Mouse (Mus musculus) Patski (cell line): ENCODE measurements around the gene Timp2. TPM values are rescaled to one million over a fixed set of nuclear protein-coding genes. Genes with fewer than 3 reads are reported as not detected.

Source experiments
- ATAC-seq: fragments of 100-300 bp; one replicate; pipeline ENCODE4 v1.8.0; 2021
- CTCF ChIA-PET: fragments of 350-600 bp; sonication (Branson Sonifier 250); formaldehyde crosslinking; loops from one replicate; lab custom pipeline; 2022; ENCODE audit warnings: inconsistent platforms; lab: Charles Lee
- POLR2A ChIA-PET: fragments of 350-600 bp; sonication (Branson Sonifier 250); formaldehyde crosslinking; loops from one replicate; lab custom pipeline; 2022; ENCODE audit warnings: antibody characterized with exemption, inconsistent platforms; lab: Charles Lee
- DNase-seq: peaks from one replicate; pipeline ENCODE4 v3.0.0-alpha.2; 2011; ENCODE audit warnings: low read depth, low spot score
- H3K27me3 ChIP-seq: fragments of 371-371 bp; one replicate; pipeline ENCODE4 v1.5.1; 2021
- CTCF ChIP-seq: fragments of 100-300 bp; IDR thresholded peaks from one replicate; pipeline ENCODE4 v1.5.1; 2021
- in situ Hi-C: fragments of 300-500 bp; cut with MboI; formaldehyde crosslinking; loops from 3 replicates; pipeline ENCODE4 v1.11.1; 2018; ENCODE audit warnings: low pct_unique_long_range_greater_than_20kb, mixed read lengths
- polyA plus RNA-seq: library from polyadenylated mRNA; unstranded; gene quantifications from one replicate; pipeline ENCODE4 v1.2.3, GENCODE M21; 2021

Gene Timp2
- polyA plus RNA-seq: 459 TPM

GRCm38 (mm10) chr11:118355640-118356039, at the start of gene Timp2:
Gene Timp2 (minus strand): TSS chr11:118355740.
- ChIA-PET POLR2A (no interaction called here), CTCF (no interaction called here)
- ATAC-seq (no peak), DNase-seq (no peak)
- in situ Hi-C loops: no loop called here
- no peaks in the 10 kb centered on the region for H3K27me3 ChIP-seq
- TF ChIP-seq CTCF: no peak

GRCm38 (mm10) chr11:118405311-118405710, 49.8 kb upstream of the Timp2 start:
- ChIA-PET POLR2A (interaction anchor here (0.7 kb wide), 1 partner anchor 627 kb away, joined by 6 read pairs; no protein-coding TSS in a partner anchor), CTCF (no interaction called here)
- ATAC-seq (no peak), DNase-seq (no peak)
- H3K27me3 ChIP-seq: no peaks in the 10 kb centered on the region
- no peak for TF ChIP-seq CTCF
- in situ Hi-C loops: no loop called here

GRCm38 (mm10) chr11:118403951-118404899, 48.7 kb upstream of the Timp2 start:
- ChIA-PET CTCF (no interaction called here), POLR2A (interaction anchor here (0.7 kb wide), 1 partner anchor 628 kb away, joined by 6 read pairs; no protein-coding TSS in a partner anchor)
- DNase-seq (no peak), ATAC-seq (no peak)
- H3K27me3 ChIP-seq: no peaks in the 10 kb centered on the region
- in situ Hi-C loops: no loop called here
- no peak for TF ChIP-seq CTCF

- DNase-seq (no peak), ATAC-seq (no peak)
- no peak for TF ChIP-seq CTCF
- in situ Hi-C loops: no loop called here
- ChIA-PET CTCF (no interaction called here), POLR2A (interaction anchor here (0.7 kb wide), 1 partner anchor 84 kb away, joined by 3 read pairs; no protein-coding TSS in a partner anchor)
- no peaks in the 10 kb centered on the region for H3K27me3 ChIP-seq
Measured at GRCm38 (mm10) chr11:118403183-118403582, 47.6 kb upstream of the Timp2 start.

GRCm38 (mm10) chr11:118401760-118402280, 46.3 kb upstream of the Timp2 start, which contains the start of gene Lgals3bp:
Gene Lgals3bp (minus strand): TSS chr11:118402092.
- in situ Hi-C loops: no loop called here
- DNase-seq (peak; percentile 66), ATAC-seq (peak; percentile 78)
- H3K27me3 ChIP-seq: no peaks in the 10 kb centered on the region
- TF ChIP-seq CTCF: no peak
- POLR2A ChIA-PET: interaction anchor here (1.3 kb wide), 1 partner anchor 112 kb away, joined by 3 read pairs; the partner anchor contains the start of gene Usp36
- CTCF ChIA-PET: interaction anchor here (0.8 to 1.3 kb wide), 4 partner anchors 8 to 77 kb away, joined by 3 to 4 read pairs (median 4); no protein-coding TSS in a partner anchor

- ATAC-seq (no peak), DNase-seq (no peak)
- POLR2A ChIA-PET: interaction anchor here (1.3 kb wide), 1 partner anchor 111 kb away, joined by 3 read pairs; the partner anchor contains the start of gene Usp36
Measured at GRCm38 (mm10) chr11:118401195-118401594, 45.7 kb upstream of the Timp2 start.

GRCm38 (mm10) chr11:118400566-118400936, 45.0 kb upstream of the Timp2 start:
- ATAC-seq: no peak
- H3K27me3 ChIP-seq: no peaks in the 10 kb centered on the region
- in situ Hi-C loops: no loop called here
- no peak for TF ChIP-seq CTCF
- no peak for DNase-seq
- POLR2A ChIA-PET: no interaction called here
- CTCF ChIA-PET: interaction anchor here (1.3 kb wide), 1 partner anchor 12 kb away, joined by 4 read pairs; no protein-coding TSS in a partner anchor

More at GRCm38 (mm10) chr11:118401195-118401594, 45.7 kb upstream of the Timp2 start:
- CTCF ChIA-PET: interaction anchor here (0.8 to 1.3 kb wide), 4 partner anchors 9 to 76 kb away, joined by 3 to 4 read pairs (median 4); no protein-coding TSS in a partner anchor
- in situ Hi-C loops: no loop called here
- no peak for TF ChIP-seq CTCF
- H3K27me3 ChIP-seq: no peaks in the 10 kb centered on the region

DNA sequence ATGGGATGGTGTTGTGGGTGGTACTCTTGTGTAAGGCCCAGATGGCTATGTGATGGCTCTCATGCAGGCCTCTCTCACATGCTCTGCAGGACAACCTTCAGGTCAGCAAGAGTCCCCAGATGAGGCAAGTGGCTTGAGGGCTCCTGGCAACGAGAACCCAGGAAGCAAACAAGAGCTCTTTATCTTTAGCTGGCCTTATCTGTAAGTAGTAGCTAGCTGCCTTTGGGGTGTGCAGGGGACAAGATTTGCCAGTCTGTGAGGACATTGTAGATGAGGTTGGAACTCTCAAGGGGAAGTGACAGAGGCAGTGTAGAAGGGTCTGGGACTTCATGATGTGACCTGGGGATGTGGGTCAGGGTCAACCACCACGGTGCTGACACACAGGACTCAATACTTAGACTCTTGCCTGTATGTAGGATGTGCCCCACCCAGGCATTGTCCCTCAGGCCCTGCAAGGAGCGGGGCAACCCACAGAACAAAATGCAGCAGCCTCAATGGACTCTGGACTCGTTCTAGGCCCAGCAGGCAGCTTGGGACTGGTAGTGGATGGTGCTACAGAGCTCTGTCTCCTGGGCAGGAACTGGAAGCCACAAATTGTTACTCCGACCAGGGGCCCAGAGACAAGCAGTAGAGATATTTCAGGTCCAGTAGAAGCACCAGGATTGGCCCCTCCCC, 44.5 kb upstream of the Timp2 start:
- TF ChIP-seq CTCF: no peak
- in situ Hi-C loops: loop anchor here (10.0 kb wide), 1 partner anchor 305 kb away; no protein-coding TSS in a partner anchor
- ATAC-seq (no peak), DNase-seq (no peak)
- no peaks in the 10 kb centered on the region for H3K27me3 ChIP-seq
- ChIA-PET CTCF (no interaction called here), POLR2A (no interaction called here)

GRCm38 (mm10) chr11:118397806-118398530, 42.4 kb upstream of the Timp2 start:
- in situ Hi-C loops: loop anchor here (10.0 kb wide), 1 partner anchor 303 kb away; no protein-coding TSS in a partner anchor
- ChIA-PET POLR2A (no interaction called here), CTCF (no interaction called here)
- TF ChIP-seq CTCF: no peak
- no peak for ATAC-seq
- no peak for DNase-seq
- H3K27me3 ChIP-seq: no peaks in the 10 kb centered on the region

- CTCF ChIA-PET: no interaction called here
- ATAC-seq (no peak), DNase-seq (no peak)
- H3K27me3 ChIP-seq: no peaks in the 10 kb centered on the region
- in situ Hi-C loops: loop anchor here (10.0 kb wide), 1 partner anchor 300 kb away; no protein-coding TSS in a partner anchor
- POLR2A ChIA-PET: no interaction called here
- TF ChIP-seq CTCF: no peak
Measured at GRCm38 (mm10) chr11:118394538-118394937, 39.0 kb upstream of the Timp2 start.
